Mouse (Mus musculus) gastrocnemius, adult 18-20 months (tissue): ENCODE data around the gene Gm20388. TPM values are rescaled to one million over a fixed set of nuclear protein-coding genes. Genes with fewer than 3 reads are reported as not detected.

Experiments used
- DNase-seq: peaks from one replicate; pipeline ENCODE4 v3.0.0; 2021; ENCODE audit warnings: low spot score
- total RNA-seq, 2 experiments: library from RNA; stranded (reverse); gene quantifications; 2 replicates each; pipeline ENCODE4 v1.2.3; 2021

Gm20388 gene
- total RNA-seq, 2 experiments from 2014 or later: 10.5 to 12.3 TPM

DNA sequence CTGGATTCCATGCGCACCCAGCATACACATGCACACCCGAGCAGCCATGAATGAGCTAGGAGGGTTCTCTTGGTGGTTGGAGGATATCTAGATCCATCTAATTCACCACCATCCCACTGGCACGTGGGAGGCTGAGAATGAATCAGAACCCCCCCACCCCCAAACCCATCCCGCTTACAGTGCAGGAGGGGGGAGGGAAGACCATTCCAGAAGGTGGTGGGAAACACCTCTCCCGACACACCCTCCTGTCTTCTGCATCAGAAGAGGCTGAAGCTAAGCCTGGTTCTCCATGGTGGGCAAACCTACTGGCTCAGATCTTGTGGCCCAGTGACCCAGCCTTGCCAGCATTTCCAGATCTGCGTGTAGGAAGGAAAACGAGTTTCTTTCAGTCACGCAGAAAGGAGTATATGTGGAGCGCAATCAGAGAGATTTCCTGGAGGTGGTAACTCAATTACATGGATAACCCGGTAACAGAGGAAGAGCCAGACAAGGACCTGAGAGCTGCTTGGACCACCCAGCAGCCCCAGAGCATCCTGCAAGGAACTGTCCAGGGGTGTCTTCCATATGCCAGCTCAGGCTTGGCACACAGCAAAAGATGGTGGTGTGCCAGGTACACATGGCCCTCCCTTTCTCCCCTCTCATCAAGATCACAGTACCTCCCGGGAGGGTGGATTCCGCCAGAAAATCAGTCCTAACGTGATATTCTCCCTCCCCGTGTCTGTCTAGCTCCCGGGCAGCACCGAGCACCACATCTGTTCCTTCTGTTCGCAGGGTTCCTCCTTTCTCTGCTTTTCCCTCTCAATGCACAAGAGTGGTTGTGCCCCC lies 2765.2 kb downstream of the Gm20388 start:
- no peak for DNase-seq

- peak; percentile 70 for DNase-seq
Measured at GRCm38 (mm10) chr8:122676621-122677480, 2766.2 kb downstream of the Gm20388 start.

GRCm38 (mm10) chr8:122677481-122678021 lies 2766.9 kb downstream of the Gm20388 start:
- peak; percentile 27 for DNase-seq

DNA sequence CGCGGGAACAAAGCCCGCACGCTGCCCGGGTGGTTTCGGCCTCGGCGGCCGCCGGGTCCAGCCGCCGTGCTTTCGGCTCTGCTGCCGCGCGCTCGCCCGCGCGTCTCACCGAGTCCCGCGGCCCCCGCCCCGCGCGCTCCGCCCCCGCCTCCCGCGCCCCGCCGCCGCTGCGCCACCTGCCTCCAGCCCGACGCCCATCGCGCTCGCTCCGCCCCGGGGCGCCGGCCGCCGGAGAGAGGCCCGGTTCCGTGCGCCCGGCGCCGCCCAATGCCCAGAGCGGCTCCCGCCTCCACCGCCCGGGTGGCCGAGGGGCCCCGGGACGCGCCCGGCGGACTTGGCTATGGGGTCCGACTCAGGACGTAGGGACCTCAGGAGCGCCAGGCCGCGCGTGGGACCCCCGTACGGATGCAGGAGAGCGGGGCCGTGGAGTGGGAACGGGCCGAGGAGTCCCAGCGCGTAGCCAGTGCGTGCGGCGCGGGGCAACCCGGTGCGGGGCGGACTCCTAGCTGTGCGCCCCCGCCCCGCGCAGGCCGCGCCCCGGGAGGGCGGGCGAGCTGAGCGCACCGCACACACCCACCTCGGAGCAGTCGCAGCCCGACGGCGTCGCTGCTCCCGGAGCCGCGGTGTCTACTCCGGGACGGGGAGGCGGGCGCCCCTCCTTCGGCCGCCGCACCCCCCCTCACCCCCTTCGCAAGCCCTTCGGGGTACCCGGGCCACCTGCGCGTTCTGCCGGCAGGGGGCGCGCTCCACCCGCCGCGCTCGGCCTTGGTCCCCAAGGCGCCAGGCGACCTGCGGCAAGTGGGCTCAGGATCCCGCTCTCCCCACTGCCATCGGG lies 2767.6 kb downstream of the Gm20388 start:
- peak; percentile 73 for DNase-seq

- no peak for DNase-seq
Measured at GRCm38 (mm10) chr8:122678896-122679210, 2768.2 kb downstream of the Gm20388 start.

GRCm38 (mm10) chr8:122679325-122679920 lies 2768.8 kb downstream of the Gm20388 start:
- DNase-seq: no peak

DNA sequence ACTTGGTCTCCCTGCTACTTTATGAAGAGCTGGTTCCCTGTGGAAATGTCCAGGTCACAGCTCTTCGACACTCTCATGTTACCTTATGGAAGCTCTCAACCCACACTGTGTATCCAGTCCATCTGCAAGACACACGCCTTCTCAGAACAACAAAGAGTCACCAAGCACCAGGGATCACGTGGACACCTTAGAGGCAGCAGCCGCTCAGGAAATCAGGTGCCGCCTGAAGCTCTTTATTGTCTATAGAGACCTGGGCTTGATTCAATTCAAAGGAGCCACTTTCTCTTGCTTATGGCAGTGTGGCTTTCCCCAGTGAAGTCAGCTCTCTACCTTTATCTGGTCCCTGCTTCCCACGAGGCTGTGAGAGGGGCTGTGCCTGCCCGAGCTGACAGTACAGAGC lies 2769.5 kb downstream of the Gm20388 start:
- DNase-seq: no peak

DNA sequence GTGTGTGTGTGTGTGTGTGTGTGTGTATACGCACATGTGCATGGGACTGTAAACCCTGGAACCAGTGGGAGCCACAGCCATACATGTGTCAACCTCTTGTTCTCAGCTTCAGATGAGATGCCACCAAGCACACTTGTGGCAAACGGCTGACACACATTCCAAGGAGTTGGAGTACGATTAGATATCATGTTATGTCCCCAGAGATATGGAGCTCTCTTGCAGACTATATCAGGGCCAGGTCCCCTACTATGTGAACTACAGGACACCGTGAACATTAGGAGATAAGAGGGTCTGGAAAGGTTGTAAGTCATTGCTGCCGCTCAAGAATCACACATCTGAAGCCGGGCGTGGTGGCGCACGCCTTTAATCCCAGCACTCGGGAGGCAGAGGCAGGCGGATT lies 2772.2 kb downstream of the Gm20388 start:
- no peak for DNase-seq

DNA sequence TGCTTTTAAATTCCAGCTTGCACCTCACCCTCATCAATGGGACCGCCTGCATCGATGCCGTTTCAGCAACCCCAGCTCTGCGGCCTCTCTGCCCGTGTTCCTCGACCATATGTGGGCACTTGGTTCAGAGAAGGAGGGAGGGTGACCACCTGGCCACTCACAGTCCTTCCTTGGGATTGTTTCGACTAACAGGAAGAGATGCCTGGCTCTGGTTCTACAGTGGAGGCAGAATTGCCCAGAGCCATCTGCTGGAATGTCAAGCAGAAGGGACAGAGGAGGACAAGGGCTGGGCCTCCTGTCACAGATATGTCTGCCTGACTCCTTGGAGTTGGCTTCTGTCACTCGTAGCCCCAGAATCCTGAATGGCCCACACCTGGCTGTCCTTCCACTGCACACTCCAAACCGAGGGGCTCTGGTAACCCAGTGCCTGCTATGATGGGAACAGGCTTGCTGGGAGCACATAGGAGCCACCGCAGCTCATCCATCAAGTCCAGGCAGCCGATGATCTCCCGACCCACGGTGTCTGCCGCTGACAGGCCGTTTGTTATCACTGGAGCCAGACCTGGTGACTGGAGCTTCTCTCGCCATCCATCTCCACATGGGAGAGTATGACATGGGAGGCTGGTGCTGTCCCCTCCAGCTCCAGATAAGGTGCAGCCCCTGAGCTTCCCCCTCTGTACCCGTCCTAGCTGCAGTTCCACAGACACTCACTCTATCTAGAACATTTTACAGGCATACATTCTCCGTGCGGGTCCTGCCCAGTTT lies 2774.6 kb downstream of the Gm20388 start:
- no peak for DNase-seq

- DNase-seq: no peak
Measured at GRCm38 (mm10) chr8:122686879-122687278, 2776.2 kb downstream of the Gm20388 start.

DNA sequence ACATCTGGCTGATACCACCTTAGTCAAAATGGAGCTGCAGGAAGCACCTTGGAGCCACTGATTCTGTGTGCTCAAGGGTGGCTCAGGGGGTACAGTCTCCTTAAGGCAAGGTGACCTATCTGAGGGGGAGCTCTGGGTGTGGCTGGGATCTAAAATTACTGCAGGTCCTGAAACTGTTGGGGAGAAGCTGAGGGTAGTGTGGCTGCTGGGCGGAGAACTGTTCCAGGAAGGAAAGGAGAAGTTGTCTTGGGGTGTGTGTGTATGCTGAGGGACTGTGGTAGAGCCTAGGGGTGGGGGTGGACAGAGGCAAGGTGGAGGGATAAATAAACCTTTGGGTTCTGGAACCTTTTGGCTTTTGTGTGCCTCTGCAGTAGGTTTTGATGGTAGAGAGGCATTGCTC lies 2778.7 kb downstream of the Gm20388 start:
- no peak for DNase-seq

DNA sequence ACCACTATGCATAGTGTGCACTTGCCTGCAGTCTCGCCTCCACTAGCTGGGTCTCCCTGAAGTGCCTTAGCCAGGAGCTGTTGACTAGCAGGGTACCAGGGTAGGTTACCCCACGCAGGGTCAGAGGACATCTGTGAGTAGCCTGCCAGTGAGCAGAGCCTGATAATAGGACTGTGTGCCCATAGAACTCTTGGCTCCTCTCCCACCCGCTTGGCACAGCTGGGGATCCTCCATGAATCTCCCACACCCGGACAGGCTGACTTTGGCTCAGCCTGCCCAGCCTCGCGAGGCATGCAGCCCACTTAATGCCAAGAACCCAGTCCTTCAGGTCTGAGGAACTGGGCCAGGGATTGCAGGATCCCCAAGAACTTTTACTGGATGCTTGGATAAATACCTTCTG lies 2780.4 kb downstream of the Gm20388 start:
- no peak for DNase-seq

DNA sequence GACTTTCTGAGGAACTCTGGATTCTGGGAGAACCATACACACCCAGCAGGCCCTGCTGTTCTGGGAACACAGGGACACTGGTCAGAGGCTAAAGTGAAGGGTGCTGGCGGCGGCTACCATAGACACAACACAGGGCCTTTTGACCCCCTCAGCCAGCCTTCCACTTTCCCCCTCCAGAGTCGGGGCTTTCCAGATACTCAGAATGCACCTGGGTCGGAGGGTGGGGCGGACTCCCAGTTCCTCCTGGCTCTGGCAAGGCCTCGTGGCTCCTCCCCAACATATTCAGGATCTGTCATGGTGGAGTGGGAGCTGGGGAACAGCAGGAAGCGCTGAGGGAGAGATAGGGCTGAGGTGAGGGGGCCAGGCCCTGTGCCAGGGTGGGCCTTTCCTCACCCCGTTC lies 2781.5 kb downstream of the Gm20388 start:
- no peak for DNase-seq

GRCm38 (mm10) chr8:122695438-122696042 lies 2784.9 kb downstream of the Gm20388 start:
- no peak for DNase-seq

GRCm38 (mm10) chr8:122697181-122697581 lies 2786.5 kb downstream of the Gm20388 start:
- peak; percentile 51 for DNase-seq

GRCm38 (mm10) chr8:122697586-122697985 lies 2786.9 kb downstream of the Gm20388 start:
- no peak for DNase-seq

DNA sequence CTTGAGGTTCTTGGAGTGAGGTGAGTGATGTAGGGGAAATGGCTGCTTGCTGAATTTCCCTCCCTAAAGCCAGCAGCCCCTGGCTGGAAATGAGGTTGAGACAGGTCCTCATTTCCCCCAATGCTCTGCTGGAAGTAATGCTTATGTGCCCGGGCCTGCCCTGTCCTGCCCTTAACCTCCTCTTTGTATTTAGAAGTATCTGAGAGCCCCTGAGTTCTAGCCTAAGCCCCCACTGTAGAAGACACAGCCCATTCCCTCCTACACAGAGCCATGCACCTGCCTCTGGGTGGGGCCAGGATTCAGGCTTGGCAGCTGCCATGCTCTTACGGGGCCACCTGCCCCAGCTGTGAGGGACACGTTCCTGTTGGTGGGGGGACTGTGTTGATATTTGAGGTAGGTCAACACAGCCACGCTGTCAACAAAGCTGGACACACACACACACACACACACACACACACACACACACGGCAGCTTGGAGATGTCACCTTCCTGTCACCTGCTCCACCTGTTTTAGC lies 2787.7 kb downstream of the Gm20388 start:
- DNase-seq: no peak

GRCm38 (mm10) chr8:122699005-122699492 lies 2788.4 kb downstream of the Gm20388 start, which contains the start of gene Cbfa2t3:
TSS of gene Cbfa2t3 (minus strand) at chr8:122699109.
- peak; percentile 24 for DNase-seq

GRCm38 (mm10) chr8:122700628-122701027 lies 2790.0 kb downstream of the Gm20388 start:
- DNase-seq: no peak
